Mouse (Mus musculus) adrenal gland, adult 18-20 months (tissue): Measurements from ENCODE around the gene Emcn. TPM values are rescaled to one million over a fixed set of nuclear protein-coding genes. Genes with fewer than 3 reads are reported as not detected.

Experiments
- DNase-seq, 2 experiments: peaks; one replicate each; pipeline ENCODE4 v3.0.0; 2021 to 2022; ENCODE audit warnings: low spot score in 2 of 2
- total RNA-seq, 2 experiments: library from RNA; stranded (reverse); gene quantifications; 1 replicate in 1 of 2; 2 replicates in 1 of 2; pipeline ENCODE4 v1.2.3; 2021

Emcn gene
- total RNA-seq, 2 experiments from 2014 or later = 89.8 to 91.7 TPM

GRCm38 (mm10) chr3:137382311-137382710 lies 41.4 kb downstream of the Emcn start:
- no peak for DNase-seq

DNA sequence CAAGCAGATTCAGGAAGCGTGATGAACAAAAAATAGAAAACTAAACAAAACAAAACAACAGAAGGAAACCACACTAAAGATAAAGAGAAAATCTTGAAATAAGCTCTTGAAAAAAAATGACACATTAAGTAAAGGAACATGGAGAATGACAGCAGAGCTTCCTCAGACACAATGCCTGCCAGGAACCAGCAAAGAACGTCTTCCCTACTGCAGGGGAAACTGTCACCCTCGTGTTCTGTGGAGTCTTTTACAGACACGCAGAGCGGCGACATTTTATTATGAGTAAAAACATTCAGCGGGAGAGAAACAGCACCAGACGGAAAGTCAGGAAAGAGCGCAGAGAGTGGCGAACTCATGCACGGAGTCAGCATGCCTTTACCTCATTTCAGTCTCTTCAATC lies 54.7 kb downstream of the Emcn start:
- DNase-seq = no peak

- DNase-seq = no peak
Measured at GRCm38 (mm10) chr3:137415451-137416086, 74.7 kb downstream of the Emcn start.

- DNase-seq = no peak
Measured at GRCm38 (mm10) chr3:137418636-137419035, 77.8 kb downstream of the Emcn start.

DNA sequence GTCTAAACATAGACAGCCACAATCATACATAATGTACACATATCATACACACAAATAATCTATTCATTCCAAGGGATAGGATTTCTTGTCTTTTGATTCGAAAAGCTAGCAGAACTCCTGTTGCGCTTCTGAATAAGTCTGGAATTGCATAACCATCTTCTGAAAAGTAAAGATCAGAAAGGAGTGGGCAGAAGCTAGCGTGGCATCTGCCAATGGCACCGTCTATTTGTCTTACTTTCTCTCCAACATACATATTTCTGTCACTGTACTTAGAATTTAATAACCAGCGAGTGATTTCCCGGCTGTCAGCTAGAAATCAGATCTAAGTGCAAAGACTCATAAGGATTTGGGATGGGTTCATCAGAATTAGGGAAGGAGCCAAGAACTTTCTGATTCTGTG lies 88.6 kb downstream of the Emcn start:
- no peak for DNase-seq

GRCm38 (mm10) chr3:137464902-137465629 lies 124.2 kb downstream of the Emcn start:
- DNase-seq = no peak

GRCm38 (mm10) chr3:137465953-137466352 lies 125.1 kb downstream of the Emcn start:
- no peak for DNase-seq

DNA sequence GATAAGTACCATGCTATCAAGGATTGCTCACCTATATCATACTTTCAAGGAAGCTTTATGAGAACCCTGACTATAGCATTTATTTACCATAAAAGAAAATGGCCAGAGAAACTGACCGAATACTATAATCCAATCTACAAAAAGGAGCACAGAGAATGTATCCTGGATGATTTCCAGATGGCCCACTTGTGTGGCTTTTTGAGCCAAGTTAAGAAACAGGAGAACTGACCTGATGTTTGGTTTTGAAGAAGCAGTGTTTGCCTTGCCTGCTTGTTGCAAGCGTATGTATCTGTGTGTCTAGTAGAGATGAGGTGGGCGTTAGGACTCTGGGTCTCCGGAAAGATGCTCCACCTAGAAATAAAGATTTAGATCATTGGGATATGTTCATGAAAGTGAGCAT lies 125.9 kb downstream of the Emcn start:
- no peak for DNase-seq

DNA sequence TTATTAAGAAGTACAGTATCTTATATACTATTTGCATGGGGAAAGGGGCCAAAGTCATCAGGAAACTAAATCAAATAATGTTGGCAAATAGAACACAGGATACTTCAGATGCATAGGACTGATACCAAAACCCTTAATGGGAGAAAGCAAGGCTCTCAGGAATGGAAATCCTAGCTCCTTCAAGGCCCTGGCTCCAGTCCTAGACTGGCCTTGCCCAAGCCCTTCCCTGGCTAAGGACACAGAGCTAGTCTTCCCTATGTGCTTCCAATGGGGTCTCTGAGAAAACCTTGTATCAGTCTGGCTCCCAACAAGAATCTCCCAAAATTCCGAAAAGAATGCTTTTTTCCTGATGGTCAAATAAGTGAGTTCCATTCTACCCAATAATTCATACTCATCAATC lies 126.5 kb downstream of the Emcn start:
- DNase-seq = no peak

- no peak for DNase-seq
Measured at GRCm38 (mm10) chr3:137472145-137472544, 131.3 kb downstream of the Emcn start.

DNA sequence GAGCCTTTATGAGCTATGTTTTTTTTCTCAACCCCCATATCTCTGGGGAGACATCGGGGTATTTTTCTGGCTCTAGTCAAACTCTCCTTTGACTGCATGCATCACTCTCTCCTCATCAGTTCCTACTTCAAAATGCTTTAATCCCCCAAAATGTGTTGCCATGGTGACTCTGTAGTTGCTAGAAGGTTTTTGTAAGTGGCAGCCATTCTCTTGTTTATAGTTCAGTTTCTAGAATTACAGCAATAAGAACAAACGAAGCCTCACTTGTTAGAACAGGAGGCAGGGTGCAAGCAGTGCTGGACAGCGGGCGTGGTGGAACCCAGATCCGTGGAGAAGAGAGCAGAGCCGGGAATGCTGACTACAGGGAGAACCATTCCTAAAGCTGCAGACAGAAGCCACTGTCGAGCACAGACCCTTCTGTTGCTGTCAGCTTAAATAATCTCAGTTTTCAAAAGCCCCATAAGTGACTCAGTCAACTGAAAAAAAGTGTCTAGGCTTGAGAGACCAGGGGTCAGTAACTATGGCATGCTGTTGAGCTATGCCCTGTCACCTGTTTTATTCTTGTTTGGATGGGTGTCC lies 139.0 kb downstream of the Emcn start:
- DNase-seq = no peak

- no peak for DNase-seq
Measured at GRCm38 (mm10) chr3:137481157-137481556, 140.3 kb downstream of the Emcn start.
